Mouse (Mus musculus): ENCODE data around the gene Gm42372. TPM values are rescaled to one million over a fixed set of nuclear protein-coding genes. Genes with fewer than 3 reads are reported as not detected.

Gm42372 gene
- polyA plus RNA-seq (2014; fragmentation: Nextera tagmentation; extraction: Ambion mirVana): 0.65 and 0.78 TPM in 2 replicates

DNA sequence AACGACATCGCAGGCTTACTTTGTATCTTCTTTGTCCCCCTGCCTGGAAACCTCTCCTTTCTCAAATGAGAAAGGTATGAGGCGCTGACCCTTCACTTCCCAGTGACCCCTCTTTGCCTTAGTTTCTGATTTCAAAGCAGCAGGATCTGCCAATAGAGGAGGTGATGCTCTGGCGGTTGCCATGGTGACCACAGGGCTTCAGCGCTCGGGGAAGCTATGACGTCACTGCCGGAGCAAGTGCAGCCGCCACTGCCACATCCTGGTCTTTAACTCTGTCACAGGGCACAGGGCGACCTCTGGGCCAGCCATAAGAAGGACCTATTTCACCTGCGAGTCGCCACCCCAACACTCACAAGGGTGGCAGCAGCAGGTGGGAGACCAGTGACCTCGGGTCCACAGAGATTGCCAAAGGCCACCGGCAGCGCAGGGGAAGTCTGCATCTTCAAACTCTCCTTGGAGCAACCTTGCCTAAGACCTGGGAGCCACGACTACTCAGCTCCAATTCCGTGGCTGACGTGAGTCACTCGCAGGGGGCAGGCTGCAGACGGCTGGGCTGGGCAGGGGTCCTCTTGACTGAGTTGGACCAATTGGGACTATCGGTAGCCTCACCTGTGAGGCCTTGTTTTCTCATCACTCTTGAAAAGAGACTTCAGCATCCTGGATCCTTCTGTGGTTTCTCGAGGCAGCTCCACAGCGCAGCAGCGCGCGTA is at the start of gene Gm42372:
Gene Gm42372, plus strand, starts transcription at position 228 of the 710 bp plus-strand sequence.
- Histone ChIP-seq H3K4me1 (ENCODE audit: control insufficient read depth, insufficient read depth, low read length) (peaks cover 28% of the 10 kb centered on the region), H3K4me2 (ENCODE audit: low read depth, severe bottlenecking) (peak within 1 kb of the TSS; percentile 54), H3K27ac (replicated peaks; ENCODE audit: low read depth, low read length) (peak within 1 kb of the TSS; percentile 15; the same call in 1 of the 2 replicates), H3K4me3 (ENCODE audit: low read depth, low read length) (peak within 1 kb of the TSS; percentile 31), H3K36me3 (ENCODE audit: control insufficient read depth, insufficient read depth, low read length) (no peaks in the 10 kb centered on the region), H3K27me3 (ENCODE audit: control insufficient read depth, insufficient read depth, low read length) (no peaks in the 10 kb centered on the region), H3K9ac (ENCODE audit: low read length) (0 out of 2 replicates have a peak within 1 kb of the TSS, but pooled peaks have one; percentile 17), H3K9me3 (ENCODE audit: control insufficient read depth, low read length) (no peaks in the 10 kb centered on the region)
- WGBS: 22% methylated on average over 26 of the region's 26 CpGs
- DNase-seq (ENCODE audit: low spot score): peak; percentile 93
- peak; percentile 70; the same call in 1 of the 2 replicates for ATAC-seq (ENCODE audit: insufficient number of reproducible peaks, low FRiP score, low TSS enrichment, low read depth)

DNA sequence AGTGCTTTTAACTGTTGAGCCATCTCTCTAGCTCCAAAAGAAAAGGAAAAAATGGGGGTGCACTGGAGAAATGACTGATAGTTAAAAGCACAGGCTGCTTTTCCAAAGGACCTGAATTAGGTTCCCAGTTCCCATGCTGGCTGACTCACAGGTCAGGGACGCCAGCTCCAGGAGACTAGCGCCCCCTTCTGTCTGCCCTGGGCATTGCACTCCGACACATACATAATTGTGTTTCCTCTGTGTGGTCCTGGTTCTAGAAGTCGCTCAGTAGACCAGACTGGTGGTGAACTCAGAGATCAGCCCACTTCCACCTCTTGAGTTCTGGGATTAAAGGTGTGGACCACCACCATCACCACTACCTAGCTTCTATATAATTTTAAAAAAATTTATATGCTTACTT is 45.6 kb upstream of the Gm42372 start:
- Histone ChIP-seq H3K27ac (replicated peaks; ENCODE audit: low read depth, low read length) (no peak overlapping the region), H3K36me3 (ENCODE audit: control insufficient read depth, insufficient read depth, low read length) (no peaks in the 10 kb centered on the region), H3K4me1 (ENCODE audit: control insufficient read depth, insufficient read depth, low read length) (0 out of 2 replicates have a peak, but pooled peaks cover 5% of the 10 kb centered on the region), H3K9ac (ENCODE audit: low read length) (no peak overlapping the region), H3K9me3 (ENCODE audit: control insufficient read depth, low read length) (no peaks in the 10 kb centered on the region), H3K4me3 (ENCODE audit: low read depth, low read length) (no peak overlapping the region), H3K27me3 (ENCODE audit: control insufficient read depth, insufficient read depth, low read length) (no peaks in the 10 kb centered on the region), H3K4me2 (ENCODE audit: low read depth, severe bottlenecking) (no peak overlapping the region)
- WGBS: 43% methylated on average over 4 of the region's 4 CpGs
- DNase-seq (ENCODE audit: low spot score) (peak; percentile 47), ATAC-seq (ENCODE audit: insufficient number of reproducible peaks, low FRiP score, low TSS enrichment, low read depth) (no peak)

- ATAC-seq (ENCODE audit: insufficient number of reproducible peaks, low FRiP score, low TSS enrichment, low read depth) (no peak), DNase-seq (ENCODE audit: low spot score) (no peak)
- Histone ChIP-seq H3K4me3 (ENCODE audit: low read depth, low read length) (no peak overlapping the region), H3K4me1 (ENCODE audit: control insufficient read depth, insufficient read depth, low read length) (0 out of 2 replicates have a peak, but pooled peaks cover 5% of the 10 kb centered on the region), H3K9ac (ENCODE audit: low read length) (no peak overlapping the region), H3K27ac (replicated peaks; ENCODE audit: low read depth, low read length) (no peak overlapping the region), H3K27me3 (ENCODE audit: control insufficient read depth, insufficient read depth, low read length) (no peaks in the 10 kb centered on the region), H3K9me3 (ENCODE audit: control insufficient read depth, low read length) (no peaks in the 10 kb centered on the region), H3K4me2 (ENCODE audit: low read depth, severe bottlenecking) (no peak overlapping the region), H3K36me3 (ENCODE audit: control insufficient read depth, insufficient read depth, low read length) (no peaks in the 10 kb centered on the region)
- 76% methylated on average over 17 of the region's 17 CpGs for WGBS
Observed at GRCm38 (mm10) chr7:16938117-16938791, 44.6 kb upstream of the Gm42372 start.

DNA sequence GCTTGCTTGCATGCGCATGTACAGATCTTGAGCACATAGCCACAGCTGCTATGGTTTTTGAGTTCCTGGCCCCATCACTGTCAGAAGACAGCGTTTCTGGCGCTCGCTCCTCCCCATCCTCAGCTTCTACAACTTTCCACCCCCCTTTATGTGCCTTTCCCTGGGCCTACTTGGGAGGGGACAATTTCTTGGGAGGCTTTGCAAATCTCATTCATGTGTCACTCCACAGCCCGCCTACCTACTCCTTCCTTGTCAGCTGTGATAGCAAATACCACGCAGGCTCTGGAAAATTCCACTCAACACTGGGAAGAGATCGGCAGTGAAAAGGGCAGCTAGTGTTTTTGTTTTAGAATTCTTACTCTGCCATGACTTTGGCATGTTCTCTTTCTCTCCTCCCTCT is 42.6 kb upstream of the Gm42372 start:
- Histone ChIP-seq H3K36me3 (ENCODE audit: control insufficient read depth, insufficient read depth, low read length) (no peaks in the 10 kb centered on the region), H3K4me1 (ENCODE audit: control insufficient read depth, insufficient read depth, low read length) (peaks cover 15% of the 10 kb centered on the region), H3K9ac (ENCODE audit: low read length) (no peak overlapping the region), H3K4me3 (ENCODE audit: low read depth, low read length) (no peak overlapping the region), H3K27me3 (ENCODE audit: control insufficient read depth, insufficient read depth, low read length) (peaks cover 5% of the 10 kb centered on the region), H3K27ac (replicated peaks; ENCODE audit: low read depth, low read length) (no peak overlapping the region), H3K9me3 (ENCODE audit: control insufficient read depth, low read length) (no peaks in the 10 kb centered on the region), H3K4me2 (ENCODE audit: low read depth, severe bottlenecking) (no peak overlapping the region)
- DNase-seq (ENCODE audit: low spot score) (no peak), ATAC-seq (ENCODE audit: insufficient number of reproducible peaks, low FRiP score, low TSS enrichment, low read depth) (no peak)
- 64% methylated on average over 7 of the region's 7 CpGs for WGBS

DNA sequence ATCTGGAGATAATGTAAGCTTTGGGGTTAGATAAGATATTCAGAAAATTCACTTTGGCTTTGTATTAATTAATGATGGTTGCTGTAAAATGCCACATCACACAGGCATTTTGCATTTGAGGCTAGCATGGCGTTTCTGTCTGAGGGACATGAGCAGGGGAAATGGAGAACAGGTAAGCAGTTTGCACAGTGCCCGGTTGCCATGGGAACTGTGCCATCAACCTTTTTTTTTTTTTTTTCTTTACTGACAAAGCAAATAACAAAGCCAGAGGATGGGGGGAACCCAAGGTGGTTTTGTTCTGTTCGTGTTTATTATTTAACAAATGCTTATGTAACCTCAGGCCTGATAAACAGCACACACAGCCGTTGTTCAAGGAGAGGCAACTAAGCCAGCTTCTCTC is 40.0 kb upstream of the Gm42372 start:
- Histone ChIP-seq H3K9me3 (ENCODE audit: control insufficient read depth, low read length) (no peaks in the 10 kb centered on the region), H3K4me2 (ENCODE audit: low read depth, severe bottlenecking) (no peak overlapping the region), H3K27me3 (ENCODE audit: control insufficient read depth, insufficient read depth, low read length) (peaks cover 31% of the 10 kb centered on the region), H3K4me1 (ENCODE audit: control insufficient read depth, insufficient read depth, low read length) (peaks cover 36% of the 10 kb centered on the region), H3K4me3 (ENCODE audit: low read depth, low read length) (no peak overlapping the region), H3K9ac (ENCODE audit: low read length) (no peak overlapping the region), H3K27ac (replicated peaks; ENCODE audit: low read depth, low read length) (no peak overlapping the region), H3K36me3 (ENCODE audit: control insufficient read depth, insufficient read depth, low read length) (no peaks in the 10 kb centered on the region)
- no peak for ATAC-seq (ENCODE audit: insufficient number of reproducible peaks, low FRiP score, low TSS enrichment, low read depth)
- DNase-seq (ENCODE audit: low spot score): no peak
- WGBS: 67% methylated on average over 4 of the region's 4 CpGs

- Histone ChIP-seq H3K36me3 (ENCODE audit: control insufficient read depth, insufficient read depth, low read length) (no peaks in the 10 kb centered on the region), H3K4me1 (ENCODE audit: control insufficient read depth, insufficient read depth, low read length) (peaks cover 39% of the 10 kb centered on the region), H3K4me2 (ENCODE audit: low read depth, severe bottlenecking) (peak within 1 kb of the TSS; percentile 87), H3K27me3 (ENCODE audit: control insufficient read depth, insufficient read depth, low read length) (peaks cover 44% of the 10 kb centered on the region), H3K4me3 (ENCODE audit: low read depth, low read length) (peak within 1 kb of the TSS; percentile 61), H3K9ac (ENCODE audit: low read length) (peak within 1 kb of the TSS; percentile 79), H3K9me3 (ENCODE audit: control insufficient read depth, low read length) (no peaks in the 10 kb centered on the region), H3K27ac (replicated peaks; ENCODE audit: low read depth, low read length) (no peak within 1 kb of the TSS)
- DNase-seq (ENCODE audit: low spot score) (peak; percentile 93), ATAC-seq (ENCODE audit: insufficient number of reproducible peaks, low FRiP score, low TSS enrichment, low read depth) (peak; percentile 90)
- 14% methylated on average over 36 of the region's 36 CpGs for WGBS
Observed at GRCm38 (mm10) chr7:16944061-16944807, 38.7 kb upstream of the Gm42372 start, which contains the start of gene Pnmal2. Gene Pnmal2, plus strand, starts transcription at chr7:16944682.

GRCm38 (mm10) chr7:16944808-16945315 is 38.0 kb upstream of the Gm42372 start:
- 1% methylated on average over 22 of the region's 22 CpGs for WGBS
- H3K36me3 ChIP-seq (ENCODE audit: control insufficient read depth, insufficient read depth, low read length): no peaks in the 10 kb centered on the region
- peaks cover 50% of the 10 kb centered on the region for H3K27me3 ChIP-seq (ENCODE audit: control insufficient read depth, insufficient read depth, low read length)
- DNase-seq (ENCODE audit: low spot score) (no peak), ATAC-seq (ENCODE audit: insufficient number of reproducible peaks, low FRiP score, low TSS enrichment, low read depth) (peak; percentile 36; the same call in 1 of the 2 replicates)
- H3K4me3 ChIP-seq (ENCODE audit: low read depth, low read length): peak overlapping the region; percentile 61
- peaks cover 39% of the 10 kb centered on the region for H3K4me1 ChIP-seq (ENCODE audit: control insufficient read depth, insufficient read depth, low read length)
- no peaks in the 10 kb centered on the region for H3K9me3 ChIP-seq (ENCODE audit: control insufficient read depth, low read length)
- peak overlapping the region; percentile 87 for H3K4me2 ChIP-seq (ENCODE audit: low read depth, severe bottlenecking)
- H3K9ac ChIP-seq (ENCODE audit: low read length): peak overlapping the region; percentile 79
- no peak overlapping the region for H3K27ac ChIP-seq (replicated peaks; ENCODE audit: low read depth, low read length)

GRCm38 (mm10) chr7:16945419-16945818 is 37.5 kb upstream of the Gm42372 start:
- Histone ChIP-seq H3K9ac (ENCODE audit: low read length) (no peak overlapping the region), H3K36me3 (ENCODE audit: control insufficient read depth, insufficient read depth, low read length) (no peaks in the 10 kb centered on the region), H3K27ac (replicated peaks; ENCODE audit: low read depth, low read length) (no peak overlapping the region), H3K4me2 (ENCODE audit: low read depth, severe bottlenecking) (peak overlapping the region; percentile 87), H3K4me1 (ENCODE audit: control insufficient read depth, insufficient read depth, low read length) (peaks cover 39% of the 10 kb centered on the region), H3K4me3 (ENCODE audit: low read depth, low read length) (peak overlapping the region; percentile 61), H3K27me3 (ENCODE audit: control insufficient read depth, insufficient read depth, low read length) (peaks cover 50% of the 10 kb centered on the region), H3K9me3 (ENCODE audit: control insufficient read depth, low read length) (no peaks in the 10 kb centered on the region)
- peak; percentile 45 for DNase-seq (ENCODE audit: low spot score)
- 12% methylated on average over 17 of the region's 17 CpGs for WGBS
- no peak for ATAC-seq (ENCODE audit: insufficient number of reproducible peaks, low FRiP score, low TSS enrichment, low read depth)
